Mouse (Mus musculus): ENCODE measurements around the gene Dctn1.

- no peak for TF ChIP-seq CTCF (IDR thresholded peaks at IDR 0.05; ENCODE audit: control insufficient read depth, insufficient read depth, insufficient read length)
- TF ChIP-seq MYOG (IDR thresholded peaks at IDR 0.05; ENCODE audit: control insufficient read depth, extremely low read depth, insufficient read length), result no peak
- no peak for TF ChIP-seq CEBPB (IDR thresholded peaks at IDR 0.05; ENCODE audit: low read depth)
- TF ChIP-seq USF1 (IDR thresholded peaks at IDR 0.05; ENCODE audit: low read depth), result no peak
- TF ChIP-seq MAX (IDR thresholded peaks at IDR 0.05), result no peak
Measured at GRCm38 (mm10) chr6:83140044-83140443, 25.7 kb upstream of the Dctn1 start.
